Mouse (Mus musculus) midbrain, embryonic 12.5 days (tissue): Measurements from ENCODE around the gene Atrnl1. TPM values are rescaled to one million over a fixed set of nuclear protein-coding genes. Genes with fewer than 3 reads are reported as not detected.
A peak's percentile ranks its signal among the peaks of the same experiment; 100 is the strongest.

Experiments
- ATAC-seq: fragments of 200-750 bp; cut with Nextera tagmentation; 2 replicates; pipeline ENCODE4 v1.8.0; 2017; ENCODE audit warnings: low read depth, moderate TSS enrichment, moderate library complexity; ENCODE audit not compliant: low FRiP score
- H3K27ac ChIP-seq: fragments of 300-500 bp; sonication (generic); replicated peaks from 2 replicates; pipeline ENCODE4 v1.5.1; 2016; ENCODE audit warnings: mild to moderate bottlenecking
- H3K27me3 ChIP-seq: fragments of 300-500 bp; sonication (generic); 2 replicates; pipeline ENCODE4 v1.6.1; 2016; ENCODE audit warnings: mild to moderate bottlenecking
- H3K36me3 ChIP-seq: fragments of 300-500 bp; sonication (generic); 2 replicates; pipeline ENCODE4 v1.6.1; 2016
- H3K4me1 ChIP-seq: fragments of 300-500 bp; sonication (generic); 2 replicates; pipeline ENCODE4 v1.6.1; 2016
- H3K4me2 ChIP-seq: fragments of 300-500 bp; sonication (generic); replicated peaks from 2 replicates; pipeline ENCODE4 v1.6.1; 2016; ENCODE audit warnings: mild to moderate bottlenecking, moderate library complexity
- H3K4me3 ChIP-seq: fragments of 300-500 bp; sonication (generic); 2 replicates; pipeline ENCODE4 v1.5.1; 2016; ENCODE audit warnings: mild to moderate bottlenecking
- H3K9ac ChIP-seq: fragments of 300-500 bp; sonication (generic); replicated peaks from 2 replicates; pipeline ENCODE4 v1.6.1; 2016; ENCODE audit warnings: mild to moderate bottlenecking, moderate library complexity
- H3K9me3 ChIP-seq: fragments of 300-500 bp; sonication (generic); 2 replicates; pipeline ENCODE4 v1.6.1; 2016; ENCODE audit warnings: mild to moderate bottlenecking
- WGBS: fragments of 180-500 bp; shearing (Covaris S2); methylation state at CpG from one replicate; pipeline ENCODE4 v1.1.7; 2016; 5-methylcytosine and 5-hydroxymethylcytosine counted together
- polyA plus RNA-seq: library from polyadenylated mRNA; unstranded; fragments of >200 nt; fragmentation: Nextera tagmentation; extraction: Ambion mirVana; gene quantifications from 2 replicates; pipeline ENCODE4 v1.2.1, GENCODE M21; 2016

The Atrnl1 gene
- 10.9 and 11.2 TPM in 2 replicates for polyA plus RNA-seq

DNA sequence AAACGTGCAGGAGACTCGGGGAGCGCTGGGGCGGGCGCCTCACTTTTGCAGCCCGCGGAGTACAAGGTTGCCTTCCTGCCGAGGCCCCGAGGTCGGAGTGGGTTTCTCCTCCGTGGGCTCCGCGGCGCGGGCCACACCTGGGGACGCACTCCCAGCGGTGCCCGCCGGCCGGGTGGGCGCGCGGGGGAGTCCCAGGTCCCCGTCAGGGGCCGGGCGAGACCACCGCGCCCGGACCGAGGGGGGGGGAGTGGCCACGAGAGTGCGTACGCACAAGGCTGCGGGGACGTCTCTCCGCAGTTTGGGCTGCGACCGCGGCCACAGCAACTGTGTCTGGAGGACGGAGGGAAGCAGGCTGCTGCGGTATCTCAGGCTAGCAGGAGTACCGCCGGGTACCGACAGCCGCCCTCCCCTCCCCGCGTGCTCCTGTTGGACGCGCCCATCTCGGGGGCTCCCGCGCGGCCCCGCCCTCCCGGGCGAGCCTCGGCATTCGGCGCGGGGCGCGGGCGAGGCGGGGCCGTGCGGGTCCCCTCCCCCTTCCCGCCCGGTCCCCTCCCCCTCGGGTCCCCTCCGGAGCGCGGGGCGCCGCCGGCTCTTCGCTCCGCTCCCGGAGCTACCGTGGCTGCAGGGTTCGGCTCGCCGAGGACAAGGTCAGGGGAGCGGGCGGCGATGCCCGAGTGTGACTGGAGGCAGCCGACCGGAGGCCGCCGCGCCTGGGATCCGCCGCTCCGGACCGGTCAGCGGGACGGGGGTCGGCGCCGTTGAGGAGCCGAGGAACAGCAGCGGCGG is at the start of gene Atrnl1:
TSS of gene Atrnl1 (plus strand) at position 559 of the 786 bp plus-strand sequence.
- peak within 1 kb of the TSS; percentile 99 for H3K4me2 ChIP-seq
- H3K9me3 ChIP-seq, result no peaks in the 10 kb centered on the region
- H3K4me1 ChIP-seq, result peaks cover 25% of the 10 kb centered on the region
- H3K4me3 ChIP-seq, result peak within 1 kb of the TSS; percentile 93
- peak; percentile 92 for ATAC-seq
- under 1% methylated on average over 81 of the region's 103 CpGs for WGBS
- H3K36me3 ChIP-seq, result no peaks in the 10 kb centered on the region
- peak within 1 kb of the TSS; percentile 97 for H3K27ac ChIP-seq
- peak within 1 kb of the TSS; percentile 95 for H3K9ac ChIP-seq
- H3K27me3 ChIP-seq, result no peaks in the 10 kb centered on the region

DNA sequence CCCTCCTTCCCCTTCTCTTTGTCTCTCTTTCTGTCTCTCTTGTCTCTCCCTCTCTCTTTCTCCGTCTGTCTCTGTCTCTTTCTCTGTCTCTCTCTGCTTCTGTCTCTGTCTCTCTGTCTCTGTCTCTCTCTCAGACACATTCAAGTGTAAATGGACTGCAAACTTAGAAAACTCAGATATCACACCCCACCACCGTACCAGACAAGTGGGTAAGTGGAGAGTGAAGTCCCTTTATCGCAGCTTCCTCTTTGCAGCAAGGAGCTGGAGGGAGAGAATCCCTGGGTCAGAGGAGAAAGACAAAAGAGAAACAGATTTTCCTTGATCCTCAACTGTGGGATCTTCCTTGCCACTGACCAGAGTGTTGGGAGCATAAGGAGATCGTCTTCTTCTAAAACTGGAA is 49.3 kb upstream of the Atrnl1 start:
- 75% methylated on average over 4 of the region's 4 CpGs for WGBS
- H3K36me3 ChIP-seq, result no peaks in the 10 kb centered on the region
- H3K4me2 ChIP-seq, result no peak overlapping the region
- peaks cover 8% of the 10 kb centered on the region; the same call in 1 of the 2 replicates for H3K4me1 ChIP-seq
- H3K27ac ChIP-seq, result no peak overlapping the region
- H3K9me3 ChIP-seq, result no peaks in the 10 kb centered on the region; the same call in 1 of the 2 replicates
- no peak overlapping the region for H3K9ac ChIP-seq
- H3K27me3 ChIP-seq, result peaks cover 7% of the 10 kb centered on the region; the same call in 1 of the 2 replicates
- H3K4me3 ChIP-seq, result no peak overlapping the region
- no peak for ATAC-seq

DNA sequence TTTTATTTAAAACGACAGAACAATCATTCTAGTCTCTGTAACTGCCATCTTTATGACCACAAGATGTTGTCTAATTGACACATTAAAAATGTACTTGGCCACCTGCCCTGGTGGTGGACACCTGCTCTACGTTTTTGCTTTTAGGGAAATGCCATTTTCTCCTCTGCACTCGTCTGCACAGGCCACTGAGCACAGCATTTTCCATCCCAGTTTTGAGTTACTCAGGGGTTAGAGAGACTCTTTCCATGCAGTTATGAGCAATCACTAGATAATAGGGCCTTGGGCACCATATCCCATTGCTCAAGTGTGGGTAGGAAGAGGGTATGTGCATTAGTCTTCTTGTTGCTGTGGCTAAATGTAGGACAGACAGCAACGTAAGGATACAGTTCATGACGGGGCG is 41.8 kb upstream of the Atrnl1 start:
- H3K4me2 ChIP-seq, result no peak overlapping the region
- H3K27me3 ChIP-seq, result no peaks in the 10 kb centered on the region
- no peak overlapping the region for H3K9ac ChIP-seq
- peaks cover 5% of the 10 kb centered on the region; the same call in 1 of the 2 replicates for H3K4me1 ChIP-seq
- 90% methylated on average over 6 of the region's 6 CpGs for WGBS
- no peaks in the 10 kb centered on the region for H3K36me3 ChIP-seq
- no peak overlapping the region for H3K27ac ChIP-seq
- H3K4me3 ChIP-seq, result no peak overlapping the region
- no peaks in the 10 kb centered on the region for H3K9me3 ChIP-seq
- ATAC-seq, result no peak

DNA sequence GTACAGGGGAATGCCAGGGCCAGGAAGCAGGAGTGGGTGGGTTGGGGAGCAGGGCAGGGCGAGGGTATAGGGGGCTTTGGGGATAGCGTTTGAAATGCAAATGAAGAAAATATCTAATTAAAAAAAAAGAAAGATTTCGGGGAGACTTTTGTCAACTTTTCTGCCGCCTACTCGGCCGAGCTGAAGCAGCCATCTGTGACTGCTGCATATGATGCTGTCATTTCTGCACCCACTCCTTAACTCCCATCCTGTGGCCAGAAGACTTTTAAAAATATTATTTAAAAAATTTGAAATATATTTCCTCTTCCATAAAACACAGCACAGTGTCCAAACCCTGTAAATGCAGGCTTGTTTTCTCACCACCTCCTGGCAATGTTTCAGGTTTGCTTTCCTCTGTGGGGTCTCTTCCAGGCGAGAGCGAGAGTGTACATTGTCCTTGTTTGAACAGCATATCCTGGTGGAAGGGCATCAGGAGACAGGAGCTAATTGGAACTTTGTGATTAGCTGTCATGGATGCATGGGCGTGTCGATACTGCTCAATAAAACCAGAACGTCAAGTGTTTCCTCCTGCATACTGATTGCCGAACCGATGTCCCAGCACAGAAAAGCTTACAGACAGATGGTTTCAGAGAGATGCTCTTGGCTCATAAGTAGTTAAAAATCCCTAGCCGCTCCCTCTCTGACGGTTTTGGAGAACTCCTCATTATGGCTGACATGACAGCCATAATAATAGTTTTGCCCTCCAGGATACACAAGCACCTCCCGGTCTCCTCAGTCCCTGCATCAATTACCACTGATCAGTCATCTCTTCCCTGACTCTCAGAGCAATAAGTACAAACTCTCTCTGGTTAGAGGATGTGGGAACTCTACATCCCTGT is 38.2 kb upstream of the Atrnl1 start:
- ATAC-seq, result peak; percentile 27; the same call in 1 of the 2 replicates
- Histone ChIP-seq H3K9me3 (no peaks in the 10 kb centered on the region), H3K36me3 (no peaks in the 10 kb centered on the region), H3K9ac (no peak overlapping the region), H3K4me3 (no peak overlapping the region), H3K27me3 (no peaks in the 10 kb centered on the region), H3K4me2 (no peak overlapping the region), H3K27ac (peak overlapping the region; percentile 47), H3K4me1 (peaks cover 23% of the 10 kb centered on the region)
- 69% methylated on average over 16 of the region's 16 CpGs for WGBS

DNA sequence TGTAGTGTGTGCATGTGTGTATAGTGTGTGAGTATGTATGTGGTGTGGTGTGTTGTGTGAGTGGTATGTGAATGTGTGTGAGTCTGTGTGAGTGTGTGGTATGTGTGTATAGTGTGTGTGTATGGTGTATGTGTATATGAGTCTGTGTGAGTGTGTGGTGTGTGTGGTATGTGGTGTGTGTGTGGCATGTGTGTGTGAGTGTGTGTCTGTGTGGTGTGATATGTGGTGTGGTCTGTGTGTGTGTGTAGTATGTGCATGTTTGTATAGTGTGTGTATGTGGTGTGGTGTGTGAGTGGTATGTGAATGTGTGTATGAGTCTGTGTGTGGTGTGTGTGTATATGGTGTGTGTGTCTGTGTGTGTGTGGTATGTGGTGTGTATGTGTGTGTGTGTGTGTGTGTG is 37.4 kb upstream of the Atrnl1 start:
- Histone ChIP-seq H3K9ac (no peak overlapping the region), H3K9me3 (0 out of 2 replicates have a peak, but pooled peaks cover under 1% of the 10 kb centered on the region), H3K27me3 (no peaks in the 10 kb centered on the region), H3K4me2 (no peak overlapping the region), H3K27ac (peak overlapping the region; percentile 47; the same call in 1 of the 2 replicates), H3K4me3 (no peak overlapping the region), H3K4me1 (peaks cover 23% of the 10 kb centered on the region), H3K36me3 (no peaks in the 10 kb centered on the region)
- no peak for ATAC-seq

DNA sequence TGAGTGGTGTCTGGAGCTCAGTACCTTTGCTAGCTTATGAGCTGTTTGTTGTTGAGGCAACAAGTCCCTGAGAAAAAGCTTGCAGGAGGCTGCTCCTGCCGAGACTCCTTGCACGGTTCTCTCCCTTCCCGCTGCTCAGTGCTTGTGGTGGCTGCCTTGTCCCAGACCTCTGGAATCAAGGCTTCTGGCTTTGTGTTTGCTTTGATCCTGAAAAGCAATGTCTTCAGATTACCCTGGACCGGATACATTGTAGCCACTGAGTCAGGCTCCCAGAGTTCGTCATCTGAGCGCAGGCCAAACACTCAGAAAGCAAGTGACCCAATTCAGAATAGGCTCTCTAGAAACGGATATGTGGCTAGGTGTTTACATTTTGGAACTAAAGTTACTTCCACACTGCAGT is 35.8 kb upstream of the Atrnl1 start:
- no peaks in the 10 kb centered on the region for H3K27me3 ChIP-seq
- H3K4me2 ChIP-seq, result no peak overlapping the region
- no peaks in the 10 kb centered on the region for H3K36me3 ChIP-seq
- H3K9me3 ChIP-seq, result 0 out of 2 replicates have a peak, but pooled peaks cover 3% of the 10 kb centered on the region
- 81% methylated on average over 7 of the region's 7 CpGs for WGBS
- ATAC-seq, result no peak
- H3K4me1 ChIP-seq, result peaks cover 23% of the 10 kb centered on the region
- H3K9ac ChIP-seq, result no peak overlapping the region
- no peak overlapping the region for H3K27ac ChIP-seq
- no peak overlapping the region for H3K4me3 ChIP-seq

DNA sequence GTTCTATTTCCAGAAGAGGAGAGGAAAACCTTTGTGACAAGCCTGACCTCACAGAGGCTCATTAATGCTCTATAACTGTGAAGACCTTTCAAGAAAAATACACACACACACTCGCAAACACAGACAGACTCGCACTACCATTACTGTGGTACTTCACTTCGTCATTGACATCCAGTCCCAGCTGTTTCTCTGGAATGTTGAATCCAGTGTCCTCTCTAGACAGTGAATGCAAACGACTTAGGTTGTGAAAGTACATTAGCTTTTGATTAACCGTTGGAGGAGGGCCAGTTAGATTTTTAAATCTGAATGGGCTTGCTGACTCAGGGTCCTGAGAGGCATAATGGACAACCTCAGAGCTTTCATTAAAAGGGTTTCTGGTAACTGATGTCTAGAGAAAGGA is 34.0 kb upstream of the Atrnl1 start:
- H3K36me3 ChIP-seq, result no peaks in the 10 kb centered on the region
- whole genome bisulfite sequencing, result 27% methylated on average over 5 of the region's 5 CpGs
- H3K27ac ChIP-seq, result peak overlapping the region; percentile 25; the same call in 1 of the 2 replicates
- no peak overlapping the region for H3K4me3 ChIP-seq
- peaks cover 23% of the 10 kb centered on the region for H3K4me1 ChIP-seq
- 0 out of 2 replicates have a peak, but pooled peaks cover 3% of the 10 kb centered on the region for H3K9me3 ChIP-seq
- H3K9ac ChIP-seq, result no peak overlapping the region
- no peak for ATAC-seq
- H3K4me2 ChIP-seq, result no peak overlapping the region
- no peaks in the 10 kb centered on the region for H3K27me3 ChIP-seq

DNA sequence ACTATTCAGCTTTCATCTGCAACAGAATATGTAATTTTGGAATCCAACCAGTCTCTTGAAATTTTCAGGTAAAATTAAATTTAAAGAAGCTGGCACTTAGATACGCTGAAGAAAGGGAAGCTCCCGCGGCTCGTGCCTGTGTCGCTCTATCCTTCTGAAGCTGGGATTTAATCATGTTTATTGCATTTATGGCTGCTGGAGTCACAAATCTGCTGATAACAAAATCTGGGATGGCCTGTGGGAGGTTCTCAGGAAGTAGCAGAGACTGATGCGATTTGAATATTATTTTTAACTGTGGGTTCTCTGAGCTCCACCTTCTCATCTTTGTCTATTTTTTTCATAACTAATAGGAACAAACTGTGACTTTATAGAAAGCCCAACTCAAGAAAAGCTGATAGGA is 33.6 kb upstream of the Atrnl1 start:
- 85% methylated on average over 6 of the region's 6 CpGs for WGBS
- H3K36me3 ChIP-seq, result no peaks in the 10 kb centered on the region
- 0 out of 2 replicates have a peak, but pooled peaks cover 3% of the 10 kb centered on the region for H3K9me3 ChIP-seq
- no peak overlapping the region for H3K4me2 ChIP-seq
- H3K27ac ChIP-seq, result no peak overlapping the region
- no peaks in the 10 kb centered on the region for H3K27me3 ChIP-seq
- no peak overlapping the region for H3K9ac ChIP-seq
- ATAC-seq, result no peak
- peaks cover 23% of the 10 kb centered on the region for H3K4me1 ChIP-seq
- no peak overlapping the region for H3K4me3 ChIP-seq

DNA sequence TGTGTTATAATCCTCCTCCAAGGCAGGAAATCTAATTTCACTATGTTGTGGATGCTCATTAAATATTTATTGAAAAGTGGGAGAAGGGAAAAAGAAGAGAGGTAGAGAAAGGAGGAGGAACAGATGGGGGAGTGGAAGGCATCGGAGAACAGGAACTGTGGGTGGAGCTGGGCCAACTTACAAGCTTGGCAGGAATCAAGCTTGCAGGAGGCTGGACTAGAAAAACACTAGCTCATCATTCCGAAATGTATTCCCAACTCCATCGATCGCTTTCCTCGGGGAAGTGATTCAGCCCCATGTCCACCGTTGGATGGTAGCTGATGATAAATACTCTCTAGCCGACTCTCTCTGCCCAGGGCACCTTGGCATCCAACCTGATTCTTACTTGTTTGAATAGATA is 29.9 kb upstream of the Atrnl1 start:
- Histone ChIP-seq H3K36me3 (no peaks in the 10 kb centered on the region), H3K4me2 (no peak overlapping the region), H3K9me3 (0 out of 2 replicates have a peak, but pooled peaks cover 3% of the 10 kb centered on the region), H3K27me3 (no peaks in the 10 kb centered on the region), H3K4me1 (peaks cover 19% of the 10 kb centered on the region), H3K9ac (no peak overlapping the region), H3K27ac (no peak overlapping the region), H3K4me3 (no peak overlapping the region)
- ATAC-seq, result no peak
- 94% methylated on average over 7 of the region's 7 CpGs for WGBS

DNA sequence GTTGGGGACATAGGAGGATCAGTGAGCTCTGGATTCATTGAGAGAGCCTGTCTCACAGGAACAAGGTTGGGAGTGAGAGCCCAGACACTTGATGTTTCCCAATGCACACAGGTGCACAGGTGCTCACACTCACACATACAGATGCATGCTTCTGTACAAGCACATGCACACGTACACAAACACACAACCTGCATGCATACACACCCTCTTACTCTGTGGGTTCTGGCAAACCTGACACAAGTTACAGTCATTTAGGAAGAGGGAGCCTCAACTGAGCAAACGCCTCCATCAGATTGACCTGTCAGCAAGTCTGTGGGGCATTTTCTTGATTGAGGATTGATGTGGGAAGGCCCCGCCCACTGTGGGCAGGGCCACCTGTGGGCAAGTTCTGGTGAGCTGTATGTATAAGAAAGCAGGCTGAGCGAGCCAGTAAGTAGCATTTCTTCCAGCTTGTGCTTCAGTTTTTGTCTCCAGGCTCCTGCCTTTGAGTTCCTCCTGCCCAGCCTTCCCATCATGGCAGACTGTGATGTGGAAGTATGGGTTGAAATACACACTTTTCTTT is 25.5 kb upstream of the Atrnl1 start:
- Histone ChIP-seq H3K9ac (no peak overlapping the region), H3K27me3 (no peaks in the 10 kb centered on the region), H3K4me2 (no peak overlapping the region), H3K4me1 (peaks cover 8% of the 10 kb centered on the region; the same call in 1 of the 2 replicates), H3K4me3 (no peak overlapping the region), H3K27ac (no peak overlapping the region), H3K9me3 (no peaks in the 10 kb centered on the region), H3K36me3 (no peaks in the 10 kb centered on the region)
- 77% methylated on average over 4 of the region's 4 CpGs for WGBS
- no peak for ATAC-seq

DNA sequence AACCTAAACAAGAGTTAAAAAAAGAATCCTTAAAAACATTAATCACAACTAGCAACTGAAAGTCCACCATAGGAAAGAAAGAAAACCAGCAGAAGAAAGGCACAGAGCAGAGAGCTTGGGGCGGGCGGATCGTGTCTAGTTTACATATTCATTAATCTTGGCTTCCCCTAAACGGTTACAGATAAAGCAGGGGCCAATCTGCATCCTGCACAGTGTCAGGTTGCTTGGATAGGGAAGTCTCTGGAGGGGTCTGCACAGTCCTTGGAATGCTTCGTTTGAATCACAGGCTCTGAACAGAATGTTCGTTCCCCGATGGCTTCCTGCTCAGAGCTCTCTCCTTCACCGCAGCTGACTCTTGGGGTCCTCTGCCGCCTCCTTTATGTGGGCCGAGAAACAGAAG is 24.7 kb upstream of the Atrnl1 start:
- H3K4me2 ChIP-seq, result no peak overlapping the region
- ATAC-seq, result no peak
- H3K27ac ChIP-seq, result no peak overlapping the region
- H3K4me3 ChIP-seq, result no peak overlapping the region
- H3K4me1 ChIP-seq, result peaks cover 8% of the 10 kb centered on the region; the same call in 1 of the 2 replicates
- H3K9ac ChIP-seq, result no peak overlapping the region
- no peaks in the 10 kb centered on the region for H3K36me3 ChIP-seq
- WGBS, result 39% methylated on average over 10 of the region's 10 CpGs
- H3K9me3 ChIP-seq, result no peaks in the 10 kb centered on the region
- H3K27me3 ChIP-seq, result no peaks in the 10 kb centered on the region
